Mouse (Mus musculus): ENCODE results near the gene Tmem167.
A peak's percentile ranks its signal among the peaks of the same experiment; 100 is the strongest.
"Not testable (repeated sequence)": the region's sequence is repeated elsewhere in the genome, so short reads cannot be mapped to it uniquely, and the experiment has no call there.

Gene Tmem167

GRCm38 (mm10) chr13:90088962-90089824, at the start of gene Tmem167, which contains the start of gene Xrcc4:
Gene Tmem167 (plus strand): TSS chr13:90089123.
Gene Xrcc4 (minus strand): TSS chr13:90089608.
- peak; percentile 86 to 91 for DNase-seq

GRCm38 (mm10) chr13:90039613-90040012, 49.3 kb upstream of the Tmem167 start:
- no peak for DNase-seq

GRCm38 (mm10) chr13:90051735-90052134, 37.2 kb upstream of the Tmem167 start:
- DNase-seq, result no peak

GRCm38 (mm10) chr13:90052408-90052807, 36.5 kb upstream of the Tmem167 start:
- no peak for DNase-seq

GRCm38 (mm10) chr13:90061877-90062276, 27.0 kb upstream of the Tmem167 start:
- DNase-seq, result no peak

- DNase-seq, result no peak
Observed at GRCm38 (mm10) chr13:90089825-90090183, 881 bp downstream of the Tmem167 start.

- no peak for DNase-seq
Observed at GRCm38 (mm10) chr13:90101514-90101913, 12.6 kb downstream of the Tmem167 start.

- no peak for DNase-seq
Observed at GRCm38 (mm10) chr13:90106139-90106538, 17.2 kb downstream of the Tmem167 start.

GRCm38 (mm10) chr13:90108746-90109145, 19.8 kb downstream of the Tmem167 start:
- DNase-seq, result not testable (repeated sequence)

- DNase-seq, result no peak
Observed at GRCm38 (mm10) chr13:90111681-90112080, 22.8 kb downstream of the Tmem167 start.

GRCm38 (mm10) chr13:90136156-90136910, 47.4 kb downstream of the Tmem167 start:
- no peak for DNase-seq

GRCm38 (mm10) chr13:90141681-90142080, 52.8 kb downstream of the Tmem167 start:
- DNase-seq, result no peak

GRCm38 (mm10) chr13:90143245-90143644, 54.3 kb downstream of the Tmem167 start:
- no peak for DNase-seq

- no peak for DNase-seq
Observed at GRCm38 (mm10) chr13:90151881-90152280, 63.0 kb downstream of the Tmem167 start.

- DNase-seq, result no peak
Observed at GRCm38 (mm10) chr13:90152536-90153273, 63.8 kb downstream of the Tmem167 start.

- DNase-seq, result no peak
Observed at GRCm38 (mm10) chr13:90164147-90164546, 75.2 kb downstream of the Tmem167 start.

- no peak for DNase-seq
Observed at GRCm38 (mm10) chr13:90167044-90167443, 78.1 kb downstream of the Tmem167 start.

- DNase-seq, result no peak
Observed at GRCm38 (mm10) chr13:90170100-90170781, 81.3 kb downstream of the Tmem167 start.

GRCm38 (mm10) chr13:90170782-90171179, 81.9 kb downstream of the Tmem167 start:
- no peak for DNase-seq

GRCm38 (mm10) chr13:90171390-90171789, 82.5 kb downstream of the Tmem167 start:
- no peak for DNase-seq

- DNase-seq, result no peak
Observed at GRCm38 (mm10) chr13:90175662-90176061, 86.7 kb downstream of the Tmem167 start.

- DNase-seq, result no peak
Observed at GRCm38 (mm10) chr13:90182262-90182661, 93.3 kb downstream of the Tmem167 start.

- no peak for DNase-seq
Observed at GRCm38 (mm10) chr13:90183536-90183935, 94.6 kb downstream of the Tmem167 start.
